Mouse (Mus musculus) cortical plate, adult 2 months (tissue): Measurements from ENCODE around the gene Shisa3.

Experiments
- CTCF ChIP-seq: fragments of 200-500 bp; IDR thresholded peaks from 2 replicates; pipeline ENCODE4 v1.5.1; 2011; ENCODE audit warnings: mild to moderate bottlenecking, control low read depth, low read length; ENCODE audit not compliant: insufficient read depth; ENCODE audit errors: extremely low read depth
- POLR2A ChIP-seq: fragments of 200-500 bp; IDR thresholded peaks from 2 replicates; pipeline ENCODE4 v1.6.1; 2011; ENCODE audit warnings: mild to moderate bottlenecking, low read length, control low read depth; ENCODE audit not compliant: insufficient read depth; ENCODE audit errors: extremely low read depth

GRCm38 (mm10) chr5:67634339-67634738 is 26.7 kb downstream of the Shisa3 start:
- TF ChIP-seq POLR2A, result no peak
- no peak for TF ChIP-seq CTCF
